Mouse (Mus musculus): ENCODE results near the gene Pard3b.

DNA sequence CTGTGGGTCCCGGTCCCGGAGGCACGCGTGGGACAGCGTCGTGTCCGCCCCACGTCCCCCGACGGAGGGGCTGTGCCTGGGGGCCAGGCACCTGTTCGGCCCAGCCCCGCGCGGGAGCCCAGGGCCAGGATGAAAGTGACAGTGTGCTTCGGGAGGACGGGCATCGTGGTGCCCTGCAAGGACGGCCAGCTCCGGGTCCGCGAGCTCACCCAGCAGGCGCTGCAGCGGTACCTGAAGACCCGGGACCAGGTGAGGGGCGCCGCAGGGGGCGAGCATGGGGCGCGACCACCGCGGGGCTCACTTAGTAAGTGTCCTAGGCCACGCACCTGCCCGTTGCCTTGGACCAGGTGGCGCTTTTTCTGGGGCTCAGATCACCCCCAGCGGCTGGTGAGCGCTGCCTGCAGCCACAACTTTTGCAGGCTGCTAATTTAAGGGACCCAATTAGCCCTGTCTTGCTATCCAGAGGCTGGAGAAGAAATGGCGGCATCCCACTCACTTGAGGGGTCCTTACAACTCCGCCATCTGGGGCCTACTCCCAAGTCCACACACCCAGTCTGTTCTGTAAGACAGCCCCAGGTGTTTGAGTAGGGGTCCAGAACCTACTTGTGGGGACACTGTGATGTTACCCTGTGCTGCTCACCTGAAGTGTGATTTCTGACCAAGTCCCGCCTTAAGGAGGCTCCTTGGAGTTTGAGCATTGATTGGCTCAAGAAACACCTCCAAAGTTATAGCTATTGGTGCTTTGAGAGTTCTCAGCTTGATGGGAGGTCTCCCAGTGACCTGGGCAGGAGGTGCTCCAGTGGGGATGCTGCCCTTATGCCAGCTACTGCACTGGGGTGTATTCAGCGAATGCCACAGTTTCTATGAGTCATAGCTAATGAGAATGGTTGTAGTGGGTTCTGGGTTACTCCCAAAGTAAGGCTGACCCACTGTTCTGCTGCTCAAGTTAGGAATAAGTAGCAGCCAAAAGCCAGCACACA, 780 bp downstream of the Pard3b start:
- TF ChIP-seq POLR2A (IDR thresholded peaks at IDR 0.05; ENCODE audit: insufficient read depth, low read length) (no peak), CTCF (IDR thresholded peaks at IDR 0.05; ENCODE audit: low read depth, low read length) (no peak)

Measured in ES-Bruce4 (cell line).